Mouse (Mus musculus) kidney, postnatal 0 days (tissue): ENCODE results near the gene Golga7b. TPM values are rescaled to one million over a fixed set of nuclear protein-coding genes. Genes with fewer than 3 reads are reported as not detected.

Source experiments
- ATAC-seq: fragments of 200-750 bp; cut with Nextera tagmentation; replicated peaks from 2 replicates; pipeline ENCODE4 v1.8.0; 2017; ENCODE audit warnings: low read depth, moderate number of reproducible peaks, moderate TSS enrichment, moderate library complexity; ENCODE audit not compliant: low FRiP score
- DNase-seq: peaks from one replicate; pipeline ENCODE4 v3.0.0-alpha.2; 2016; ENCODE audit warnings: low spot score
- H3K27ac ChIP-seq: fragments of 300-500 bp; sonication (generic); 2 replicates; pipeline ENCODE4 v1.5.1; 2014; ENCODE audit warnings: mild to moderate bottlenecking
- H3K27me3 ChIP-seq: fragments of 300-500 bp; sonication (generic); 2 replicates; pipeline ENCODE4 v1.6.1; 2014; ENCODE audit warnings: low read length, mixed read lengths; ENCODE audit not compliant: insufficient read depth
- H3K36me3 ChIP-seq: fragments of 300-500 bp; sonication (generic); 2 replicates; pipeline ENCODE4 v1.6.1; 2014; ENCODE audit warnings: low read length, mixed read lengths; ENCODE audit not compliant: insufficient read depth
- H3K4me1 ChIP-seq: fragments of 300-500 bp; sonication (generic); replicated peaks from 2 replicates; pipeline ENCODE4 v1.6.1; 2014; ENCODE audit warnings: antibody characterized with exemption, low read length, mixed read lengths; ENCODE audit not compliant: insufficient read depth
- H3K4me2 ChIP-seq: fragments of 300-500 bp; sonication (generic); 2 replicates; pipeline ENCODE4 v1.6.1; 2014; ENCODE audit warnings: mild to moderate bottlenecking, low read length, moderate library complexity, mixed read lengths
- H3K4me3 ChIP-seq: fragments of 300-500 bp; sonication (generic); replicated peaks from 2 replicates; pipeline ENCODE4 v1.5.1; 2014; ENCODE audit warnings: low read depth, low read length
- H3K9ac ChIP-seq: fragments of 300-500 bp; sonication (generic); 2 replicates; pipeline ENCODE4 v1.6.1; 2014; ENCODE audit warnings: low read depth, low read length
- H3K9me3 ChIP-seq: fragments of 300-500 bp; sonication (generic); replicated peaks from 2 replicates; pipeline ENCODE4 v1.6.1; 2016; ENCODE audit warnings: low read length, inconsistent platforms, mixed read lengths
- CTCF ChIP-seq: IDR thresholded peaks from 2 replicates; pipeline ENCODE4 v1.5.1; 2016; ENCODE audit warnings: antibody characterized with exemption, low read depth, mild to moderate bottlenecking, moderate library complexity
- WGBS: fragments of 180-500 bp; shearing (Covaris S2); extraction: QIAGEN DNeasy Blood & Tissue Kit; methylation state at CpG from one replicate; pipeline ENCODE4 v1.1.7; 2014; 5-methylcytosine and 5-hydroxymethylcytosine counted together
- polyA plus RNA-seq: library from polyadenylated mRNA; unstranded; fragments of >200 nt; fragmentation: Nextera tagmentation; extraction: Ambion mirVana; gene quantifications from 2 replicates; pipeline ENCODE4 v1.2.1, GENCODE M21; 2015

The Golga7b gene
- polyA plus RNA-seq, 1 experiment from 2014 or later: not detected

- Histone ChIP-seq H3K4me3 (no peak overlapping the region), H3K9ac (no peak overlapping the region), H3K27ac (no peak overlapping the region), H3K9me3 (no peaks in the 10 kb centered on the region), H3K27me3 (no peaks in the 10 kb centered on the region), H3K36me3 (no peaks in the 10 kb centered on the region), H3K4me2 (no peak overlapping the region), H3K4me1 (no peaks in the 10 kb centered on the region)
- DNase-seq: no peak
- no peak for ATAC-seq
- WGBS: 42% methylated on average over 3 of the region's 3 CpGs
- no peak for TF ChIP-seq CTCF
Measured at GRCm38 (mm10) chr19:42243401-42243800, 4.0 kb upstream of the Golga7b start.

DNA sequence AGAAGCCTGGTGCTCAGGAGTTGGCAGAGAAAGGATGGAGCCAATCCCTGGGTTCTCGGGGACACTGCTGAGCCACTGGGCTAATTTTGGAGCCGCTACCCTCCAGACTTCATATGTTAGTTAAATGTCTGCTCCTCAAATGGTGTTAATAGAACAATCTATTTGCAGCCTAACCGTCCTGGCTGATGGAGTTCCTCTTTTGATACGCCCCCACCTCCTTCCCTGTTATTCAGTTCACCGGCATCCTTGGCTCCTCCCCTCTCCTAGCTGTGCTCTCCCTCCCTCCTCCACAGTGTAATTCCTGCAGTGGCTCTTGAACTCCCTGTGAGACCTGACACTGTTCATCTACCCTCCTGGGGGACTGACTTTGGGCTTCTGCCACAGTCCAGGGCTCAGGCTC, 748 bp upstream of the Golga7b start:
- no peak for DNase-seq
- no peak for TF ChIP-seq CTCF
- Histone ChIP-seq H3K4me2 (no peak overlapping the region), H3K9ac (no peak overlapping the region), H3K27ac (no peak overlapping the region), H3K36me3 (no peaks in the 10 kb centered on the region), H3K9me3 (no peaks in the 10 kb centered on the region), H3K4me1 (no peaks in the 10 kb centered on the region), H3K4me3 (no peak overlapping the region), H3K27me3 (no peaks in the 10 kb centered on the region)
- no peak for ATAC-seq
- WGBS: 46% methylated on average over 5 of the region's 5 CpGs

- Histone ChIP-seq H3K4me2 (no peak overlapping the region), H3K36me3 (no peaks in the 10 kb centered on the region), H3K27me3 (peaks cover 5% of the 10 kb centered on the region; the same call in 1 of the 2 replicates), H3K9me3 (no peaks in the 10 kb centered on the region), H3K4me3 (no peak overlapping the region), H3K4me1 (0 out of 2 replicates have a peak, but pooled peaks cover 1% of the 10 kb centered on the region), H3K27ac (no peak overlapping the region), H3K9ac (no peak overlapping the region)
- WGBS: 59% methylated on average over 11 of the region's 11 CpGs
- no peak for DNase-seq
- ATAC-seq: no peak
- no peak for TF ChIP-seq CTCF
Measured at GRCm38 (mm10) chr19:42249976-42250914, 2.9 kb downstream of the Golga7b start.

GRCm38 (mm10) chr19:42255438-42255783, 8.0 kb downstream of the Golga7b start:
- H3K36me3 ChIP-seq: no peaks in the 10 kb centered on the region
- H3K27ac ChIP-seq: no peak overlapping the region
- H3K4me1 ChIP-seq: 0 out of 2 replicates have a peak, but pooled peaks cover 3% of the 10 kb centered on the region
- no peak for TF ChIP-seq CTCF
- no peak for DNase-seq
- H3K9me3 ChIP-seq: no peaks in the 10 kb centered on the region
- peaks cover 5% of the 10 kb centered on the region; the same call in 1 of the 2 replicates for H3K27me3 ChIP-seq
- 0 out of 2 replicates have a peak overlapping the region, but pooled peaks have one; percentile 8 for H3K4me3 ChIP-seq
- 0% methylated on average over 10 of the region's 23 CpGs for WGBS
- no peak; the same call in none of the 2 replicates for ATAC-seq
- H3K4me2 ChIP-seq: peak overlapping the region; percentile 45
- no peak overlapping the region for H3K9ac ChIP-seq

GRCm38 (mm10) chr19:42255784-42256610, 8.6 kb downstream of the Golga7b start:
- H3K27me3 ChIP-seq: peaks cover 5% of the 10 kb centered on the region; the same call in 1 of the 2 replicates

More at GRCm38 (mm10) chr19:42255784-42256610, 8.6 kb downstream of the Golga7b start:
- DNase-seq (peak; percentile 96), ATAC-seq (peak; percentile 93)
- 0 out of 2 replicates have a peak overlapping the region, but pooled peaks have one; percentile 8 for H3K4me3 ChIP-seq
- no peak overlapping the region for H3K27ac ChIP-seq
- no peak overlapping the region for H3K9ac ChIP-seq
- peak overlapping the region; percentile 45 for H3K4me2 ChIP-seq
- no peaks in the 10 kb centered on the region for H3K36me3 ChIP-seq
- H3K9me3 ChIP-seq: no peaks in the 10 kb centered on the region
- WGBS: 3% methylated on average over 33 of the region's 42 CpGs
- TF ChIP-seq CTCF: peak; percentile 49
- 0 out of 2 replicates have a peak, but pooled peaks cover 3% of the 10 kb centered on the region for H3K4me1 ChIP-seq
